Mouse (Mus musculus) megakaryocyte, embryonic 14.5 days (primary cell): ENCODE measurements around the gene H2al1j. TPM values are rescaled to one million over a fixed set of nuclear protein-coding genes. Genes with fewer than 3 reads are reported as not detected.

Experiments used
- H3K27me3 ChIP-seq: replicated peaks from 2 replicates; pipeline ENCODE3; 2012; ENCODE audit warnings: inconsistent platforms
- H3K36me3 ChIP-seq: replicated peaks from 2 replicates; pipeline ENCODE3; 2012; ENCODE audit warnings: low read length, inconsistent platforms, mixed read lengths
- H3K4me1 ChIP-seq: 2 replicates; pipeline ENCODE4 v1.6.1; 2012; ENCODE audit warnings: inconsistent platforms
- H3K4me3 ChIP-seq: replicated peaks from 2 replicates; pipeline ENCODE3; 2012; ENCODE audit warnings: moderate library complexity, mild to moderate bottlenecking, inconsistent platforms
- H3K9me3 ChIP-seq: 2 replicates; pipeline ENCODE4 v1.6.1; 2012; ENCODE audit warnings: inconsistent platforms
- FLI1 ChIP-seq: IDR thresholded peaks from 2 replicates; pipeline ENCODE4 v1.6.1; 2012; ENCODE audit warnings: low read length, inconsistent platforms, mixed read lengths
- GATA1 ChIP-seq: IDR thresholded peaks from 3 replicates; pipeline ENCODE4 v1.6.1; 2012; ENCODE audit warnings: mixed read lengths, low read length, inconsistent platforms, borderline replicate concordance
- polyA plus RNA-seq: library from polyadenylated mRNA; stranded (reverse); fragments of >175 nt; gene quantifications from 2 replicates; pipeline ENCODE4 v1.2.3, GENCODE M21; 2012; ENCODE audit warnings: low replicate concordance; ENCODE audit not compliant: insufficient read depth

The H2al1j gene
- polyA plus RNA-seq, 1 experiment: not detected

GRCm38 (mm10) chrX:11345762-11346161 lies 18.1 kb downstream of the H2al1j start:
- Histone ChIP-seq H3K4me1 (0 out of 2 replicates have a peak, but pooled peaks cover 6% of the 10 kb centered on the region), H3K36me3 (no peaks in the 10 kb centered on the region), H3K27me3 (peaks cover 15% of the 10 kb centered on the region), H3K9me3 (no peaks in the 10 kb centered on the region), H3K4me3 (no peak overlapping the region)
- TF ChIP-seq GATA1 (no peak), FLI1 (no peak)

- H3K36me3 ChIP-seq: no peaks in the 10 kb centered on the region
- no peak overlapping the region for H3K4me3 ChIP-seq
- 0 out of 2 replicates have a peak, but pooled peaks cover 6% of the 10 kb centered on the region for H3K4me1 ChIP-seq
- H3K27me3 ChIP-seq: peaks cover 20% of the 10 kb centered on the region
- no peaks in the 10 kb centered on the region for H3K9me3 ChIP-seq
- TF ChIP-seq FLI1 (no peak), GATA1 (no peak)
Observed at GRCm38 (mm10) chrX:11346756-11347155, 19.1 kb downstream of the H2al1j start.

GRCm38 (mm10) chrX:11360823-11361222 lies 33.2 kb downstream of the H2al1j start:
- H3K27me3 ChIP-seq: peaks cover 50% of the 10 kb centered on the region
- no peak overlapping the region for H3K4me3 ChIP-seq
- peaks cover 6% of the 10 kb centered on the region for H3K4me1 ChIP-seq
- no peaks in the 10 kb centered on the region for H3K9me3 ChIP-seq
- H3K36me3 ChIP-seq: no peaks in the 10 kb centered on the region
- TF ChIP-seq GATA1 (no peak), FLI1 (no peak)

- Histone ChIP-seq H3K9me3 (0 out of 2 replicates have a peak, but pooled peaks cover under 1% of the 10 kb centered on the region), H3K4me3 (peak overlapping the region; percentile 42), H3K4me1 (peaks cover 6% of the 10 kb centered on the region), H3K36me3 (no peaks in the 10 kb centered on the region), H3K27me3 (peaks cover 48% of the 10 kb centered on the region)
- no peak for TF ChIP-seq GATA1
Observed at GRCm38 (mm10) chrX:11361261-11361660, 33.6 kb downstream of the H2al1j start.

- Histone ChIP-seq H3K36me3 (no peaks in the 10 kb centered on the region), H3K27me3 (peaks cover 38% of the 10 kb centered on the region), H3K9me3 (0 out of 2 replicates have a peak, but pooled peaks cover 2% of the 10 kb centered on the region), H3K4me3 (no peak overlapping the region), H3K4me1 (peaks cover 6% of the 10 kb centered on the region)
- TF ChIP-seq FLI1 (no peak), GATA1 (no peak)
Observed at GRCm38 (mm10) chrX:11363890-11364289, 36.3 kb downstream of the H2al1j start.

- no peak for TF ChIP-seq FLI1
- no peak for TF ChIP-seq GATA1
- Histone ChIP-seq H3K4me3 (no peak overlapping the region), H3K27me3 (peaks cover 34% of the 10 kb centered on the region), H3K36me3 (no peaks in the 10 kb centered on the region), H3K9me3 (0 out of 2 replicates have a peak, but pooled peaks cover 2% of the 10 kb centered on the region), H3K4me1 (peaks cover 6% of the 10 kb centered on the region)
Observed at GRCm38 (mm10) chrX:11365151-11365550, 37.5 kb downstream of the H2al1j start.

Other genes with a start within 250 kb of the H2al1j start
- not detected in 2 replicates for gene H2al1a, start 28.6 kb upstream of the H2al1j start, polyA plus RNA-seq
- gene H2al1b, start 25.4 kb upstream of the H2al1j start, polyA plus RNA-seq: not detected in 2 replicates
- not detected in 2 replicates for gene H2al1c, start 22.2 kb upstream of the H2al1j start, polyA plus RNA-seq
- not detected in 2 replicates for gene H2al1d, start 19.0 kb upstream of the H2al1j start, polyA plus RNA-seq
- gene H2al1e, start 15.9 kb upstream of the H2al1j start, polyA plus RNA-seq: not detected in 2 replicates
- not detected in 2 replicates for gene H2al1f, start 12.7 kb upstream of the H2al1j start, polyA plus RNA-seq
- gene H2al1g, start 9.6 kb upstream of the H2al1j start, polyA plus RNA-seq: not detected in 2 replicates
- gene H2al1h, start 6.3 kb upstream of the H2al1j start, polyA plus RNA-seq: not detected in 2 replicates
- gene H2al1i, start 3.2 kb upstream of the H2al1j start, polyA plus RNA-seq: not detected in 2 replicates